Mouse (Mus musculus) thymus, adult 18-20 months (tissue): ENCODE data around the gene Gm10203.
A peak's percentile ranks its signal among the peaks of the same experiment; 100 is the strongest.
"Not testable (repeated sequence)": the region's sequence is repeated elsewhere in the genome, so short reads cannot be mapped to it uniquely, and the experiment has no call there.

Experiments used
- DNase-seq, 2 experiments: peaks; one replicate each; pipeline ENCODE4 v3.0.0; 2022; ENCODE audit warnings: mixed read lengths in 2 of 2

Gm10203 gene

GRCm38 (mm10) chr6:149137936-149138335 is 8.0 kb downstream of the Gm10203 start:
- DNase-seq = no peak

- no peak for DNase-seq
These were observed 9.0 kb downstream of the Gm10203 start for GRCm38 (mm10) chr6:149139011-149139410.

GRCm38 (mm10) chr6:149139471-149139870 is 9.5 kb downstream of the Gm10203 start, which contains the start of gene Etfbkmt:
Gene Etfbkmt, plus strand, starts transcription at chr6:149139849.
- no peak for DNase-seq

GRCm38 (mm10) chr6:149141393-149142173 is 11.6 kb downstream of the Gm10203 start:
- DNase-seq = peak; percentile 67 to 71

- DNase-seq = no peak
These were observed 15.2 kb downstream of the Gm10203 start for GRCm38 (mm10) chr6:149145143-149145542.

- DNase-seq = no peak
These were observed 18.7 kb downstream of the Gm10203 start for GRCm38 (mm10) chr6:149148436-149149229.

- DNase-seq = no peak
These were observed 22.1 kb downstream of the Gm10203 start for GRCm38 (mm10) chr6:149152119-149152518.

GRCm38 (mm10) chr6:149153473-149154115 is 23.6 kb downstream of the Gm10203 start:
- DNase-seq = no peak

GRCm38 (mm10) chr6:149154116-149155030 is 24.4 kb downstream of the Gm10203 start:
- DNase-seq = no peak

- no peak for DNase-seq
These were observed 25.3 kb downstream of the Gm10203 start for GRCm38 (mm10) chr6:149155031-149155841.

- not testable (repeated sequence) for DNase-seq
These were observed 37.1 kb downstream of the Gm10203 start for GRCm38 (mm10) chr6:149167038-149167437.

GRCm38 (mm10) chr6:149167672-149168071 is 37.7 kb downstream of the Gm10203 start:
- DNase-seq = no peak

GRCm38 (mm10) chr6:149168436-149168835 is 38.5 kb downstream of the Gm10203 start:
- no peak for DNase-seq

- not testable (repeated sequence) for DNase-seq
These were observed 40.0 kb downstream of the Gm10203 start for GRCm38 (mm10) chr6:149169965-149170364.

GRCm38 (mm10) chr6:149173831-149174625 is 44.1 kb downstream of the Gm10203 start:
- DNase-seq = no peak

GRCm38 (mm10) chr6:149174932-149175570 is 45.1 kb downstream of the Gm10203 start:
- DNase-seq = no peak

- DNase-seq = no peak
These were observed 49.1 kb downstream of the Gm10203 start for GRCm38 (mm10) chr6:149179064-149179463.
